Mouse (Mus musculus): ENCODE measurements around the gene Tmem208.

- TF ChIP-seq CTCF (IDR thresholded peaks at IDR 0.05) = no peak
- TF ChIP-seq EP300 (IDR thresholded peaks at IDR 0.05) = no peak
Observed at GRCm38 (mm10) chr8:105372473-105372872, 46.3 kb downstream of the Tmem208 start.
